Mouse (Mus musculus) CD4-positive naive resting alpha-beta T cell, adult 57 days (primary cell): ENCODE results near the gene Zfp799. TPM values are rescaled to one million over a fixed set of nuclear protein-coding genes. Genes with fewer than 3 reads are reported as not detected.

Experiments
- total RNA-seq: library from RNA; stranded (reverse); gene quantifications from one replicate; pipeline ENCODE4 v1.2.4, GENCODE M21; 2023

Gene Zfp799
- total RNA-seq: 8.6 TPM

GRCm38 (mm10) chr17:32829540-32830417, at the start of gene Zfp799:
Zfp799 (minus strand) TSS chr17:32830261.

GRCm38 (mm10) chr17:32809544-32810374, 20.3 kb downstream of the Zfp799 start, which contains the start of gene Zfp811:
Zfp811 (minus strand) TSS chr17:32809931.

DNA sequence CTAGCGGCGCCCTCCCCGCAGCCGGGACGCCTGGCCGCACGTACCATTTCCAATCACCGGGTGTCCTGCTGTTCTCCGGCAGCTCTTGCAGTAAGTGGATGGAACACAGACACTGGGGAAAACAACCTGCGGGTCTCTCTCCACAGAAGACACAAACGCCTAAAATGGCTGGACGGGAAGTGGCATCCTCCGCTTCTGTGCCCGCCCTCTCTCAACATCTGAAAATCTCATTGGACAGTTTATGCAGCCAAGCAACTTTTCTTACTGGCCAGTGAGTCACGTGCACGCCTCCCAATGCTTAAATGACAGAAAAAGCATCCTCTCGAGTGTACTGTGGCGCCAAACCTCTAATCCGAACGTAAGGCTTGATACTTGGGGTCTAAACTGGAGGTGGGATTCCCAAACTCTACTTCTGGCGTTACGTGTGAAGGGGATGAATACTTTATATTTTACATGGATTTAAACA, 41.9 kb downstream of the Zfp799 start, which contains the start of gene Zfp871:
TSS of gene Zfp871 (minus strand) at position 194 of the 466 bp plus-strand sequence.

Other genes with a start within 250 kb of the Zfp799 start
- 0.44 TPM for gene Cyp4f37, start 209.0 kb downstream of the Zfp799 start, total RNA-seq
- gene Cyp4f40, start 171.4 kb downstream of the Zfp799 start, total RNA-seq: not detected
- not detected for gene Cyp4f15, start 144.6 kb downstream of the Zfp799 start, total RNA-seq
- 104 TPM for gene Zfp871, start 42.0 kb downstream of the Zfp799 start, total RNA-seq
- 0.59 TPM for gene Zfp811, start 20.3 kb downstream of the Zfp799 start, total RNA-seq
- gene Zfp870, start 61.4 kb upstream of the Zfp799 start, total RNA-seq: 1.4 TPM
- not detected for gene Cyp4f14, start 87.1 kb upstream of the Zfp799 start, total RNA-seq
- gene Cyp4f13, start 117.1 kb upstream of the Zfp799 start, total RNA-seq: 77.7 TPM
- gene Zfp472, start 135.6 kb upstream of the Zfp799 start, total RNA-seq: 28.7 TPM
- 14.1 TPM for gene Zfp952, start 162.9 kb upstream of the Zfp799 start, total RNA-seq
- 2.7 TPM for gene Zfp763, start 203.1 kb upstream of the Zfp799 start, total RNA-seq
- not detected for gene 4921501E09Rik, start 237.8 kb upstream of the Zfp799 start, total RNA-seq